Mouse (Mus musculus) forebrain, embryonic 10.5 days (tissue): ENCODE measurements around the gene Rab34. TPM values are rescaled to one million over a fixed set of nuclear protein-coding genes. Genes with fewer than 3 reads are reported as not detected.

ENCODE experiments used
- DNase-seq: peaks from one replicate; pipeline ENCODE4 v3.0.0-alpha.2; 2017; ENCODE audit warnings: low spot score; ENCODE audit errors: extremely low spot score
- H3K27ac ChIP-seq: fragments of 300-500 bp; sonication (generic); 2 replicates; pipeline ENCODE4 v1.5.1; 2016; ENCODE audit warnings: mild to moderate bottlenecking
- H3K27me3 ChIP-seq: fragments of 300-500 bp; sonication (generic); 2 replicates; pipeline ENCODE4 v1.6.1; 2016; ENCODE audit warnings: mild to moderate bottlenecking; ENCODE audit not compliant: poor library complexity, severe bottlenecking
- H3K36me3 ChIP-seq: fragments of 300-500 bp; sonication (generic); replicated peaks from 2 replicates; pipeline ENCODE4 v1.6.1; 2016; ENCODE audit warnings: mild to moderate bottlenecking, moderate library complexity
- H3K4me1 ChIP-seq: fragments of 300-500 bp; sonication (generic); 2 replicates; pipeline ENCODE4 v1.6.1; 2016
- H3K4me3 ChIP-seq: fragments of 300-500 bp; sonication (generic); 2 replicates; pipeline ENCODE4 v1.5.1; 2016; ENCODE audit warnings: mild to moderate bottlenecking, moderate library complexity
- H3K9me3 ChIP-seq: fragments of 300-500 bp; sonication (generic); 2 replicates; pipeline ENCODE4 v1.6.1; 2016; ENCODE audit warnings: mild to moderate bottlenecking, moderate library complexity
- WGBS: fragments of 180-500 bp; shearing (Covaris S2); methylation state at CpG from one replicate; pipeline ENCODE4 v1.1.7; 2016; 5-methylcytosine and 5-hydroxymethylcytosine counted together
- polyA plus RNA-seq: library from polyadenylated mRNA; unstranded; fragments of >200 nt; fragmentation: Nextera tagmentation; extraction: Ambion mirVana; gene quantifications from 2 replicates; pipeline ENCODE4 v1.2.1, GENCODE M21; 2016

Rab34 gene
- polyA plus RNA-seq, 1 experiment from 2014 or later, result 70.7 TPM

- WGBS, result 94% methylated on average over 18 of the region's 18 CpGs
- Histone ChIP-seq H3K9me3 (no peaks in the 10 kb centered on the region), H3K4me1 (peaks cover 46% of the 10 kb centered on the region), H3K36me3 (peaks cover 86% of the 10 kb centered on the region), H3K27ac (no peak overlapping the region), H3K27me3 (no peaks in the 10 kb centered on the region), H3K4me3 (peak overlapping the region; percentile 7; the same call in 1 of the 2 replicates)
- DNase-seq, result no peak
These were observed 28.1 kb upstream of the Rab34 start for GRCm38 (mm10) chr11:78160171-78160570.

GRCm38 (mm10) chr11:78160675-78161074, 27.6 kb upstream of the Rab34 start:
- Histone ChIP-seq H3K36me3 (peaks cover 81% of the 10 kb centered on the region), H3K27ac (no peak overlapping the region), H3K4me1 (peaks cover 49% of the 10 kb centered on the region), H3K9me3 (no peaks in the 10 kb centered on the region), H3K27me3 (no peaks in the 10 kb centered on the region), H3K4me3 (no peak overlapping the region; the same call in 1 of the 2 replicates)
- WGBS, result 93% methylated on average over 3 of the region's 3 CpGs
- DNase-seq, result no peak

- no peak for DNase-seq
- H3K4me3 ChIP-seq, result no peak overlapping the region
- peaks cover 54% of the 10 kb centered on the region for H3K4me1 ChIP-seq
- H3K9me3 ChIP-seq, result no peaks in the 10 kb centered on the region
- H3K27me3 ChIP-seq, result peaks cover 1% of the 10 kb centered on the region; the same call in 1 of the 2 replicates
- WGBS, result 94% methylated on average over 14 of the region's 14 CpGs
- H3K36me3 ChIP-seq, result peaks cover 76% of the 10 kb centered on the region
- H3K27ac ChIP-seq, result no peak overlapping the region
These were observed 27.1 kb upstream of the Rab34 start for GRCm38 (mm10) chr11:78161169-78161568.

GRCm38 (mm10) chr11:78161968-78162367, 26.3 kb upstream of the Rab34 start:
- WGBS, result 72% methylated on average over 4 of the region's 4 CpGs
- Histone ChIP-seq H3K4me1 (peaks cover 62% of the 10 kb centered on the region), H3K36me3 (peaks cover 68% of the 10 kb centered on the region), H3K27me3 (peaks cover 9% of the 10 kb centered on the region), H3K4me3 (peak overlapping the region; percentile 100), H3K9me3 (no peaks in the 10 kb centered on the region), H3K27ac (peak overlapping the region; percentile 99)
- DNase-seq, result no peak

- WGBS, result 79% methylated on average over 6 of the region's 6 CpGs
- Histone ChIP-seq H3K9me3 (no peaks in the 10 kb centered on the region), H3K27ac (peak overlapping the region; percentile 99), H3K36me3 (peaks cover 63% of the 10 kb centered on the region), H3K27me3 (peaks cover 14% of the 10 kb centered on the region), H3K4me3 (peak overlapping the region; percentile 100), H3K4me1 (peaks cover 63% of the 10 kb centered on the region)
- no peak for DNase-seq
These were observed 25.7 kb upstream of the Rab34 start for GRCm38 (mm10) chr11:78162504-78162903.

GRCm38 (mm10) chr11:78163045-78163444, 25.2 kb upstream of the Rab34 start:
- peaks cover 17% of the 10 kb centered on the region for H3K27me3 ChIP-seq
- peak overlapping the region; percentile 100 for H3K4me3 ChIP-seq
- WGBS, result 73% methylated on average over 2 of the region's 2 CpGs
- H3K27ac ChIP-seq, result peak overlapping the region; percentile 99
- peaks cover 58% of the 10 kb centered on the region for H3K4me1 ChIP-seq
- DNase-seq, result no peak
- no peaks in the 10 kb centered on the region for H3K9me3 ChIP-seq
- H3K36me3 ChIP-seq, result peaks cover 58% of the 10 kb centered on the region

- Histone ChIP-seq H3K4me1 (peaks cover 61% of the 10 kb centered on the region), H3K4me3 (peak overlapping the region; percentile 100), H3K27me3 (peaks cover 17% of the 10 kb centered on the region), H3K9me3 (no peaks in the 10 kb centered on the region), H3K27ac (peak overlapping the region; percentile 99), H3K36me3 (peaks cover 49% of the 10 kb centered on the region)
- WGBS, result 0% methylated on average over 22 of the region's 22 CpGs
- DNase-seq, result peak; percentile 83
These were observed 24.3 kb upstream of the Rab34 start for GRCm38 (mm10) chr11:78163681-78164603.

- under 1% methylated on average over 14 of the region's 14 CpGs for WGBS
- peak overlapping the region; percentile 100 for H3K4me3 ChIP-seq
- no peak for DNase-seq
- peaks cover 43% of the 10 kb centered on the region for H3K36me3 ChIP-seq
- peak overlapping the region; percentile 99 for H3K27ac ChIP-seq
- peaks cover 17% of the 10 kb centered on the region for H3K27me3 ChIP-seq
- H3K9me3 ChIP-seq, result no peaks in the 10 kb centered on the region
- H3K4me1 ChIP-seq, result peaks cover 60% of the 10 kb centered on the region
These were observed 23.7 kb upstream of the Rab34 start for GRCm38 (mm10) chr11:78164604-78164923.

GRCm38 (mm10) chr11:78164924-78165760, 23.1 kb upstream of the Rab34 start, which contains the start of gene Traf4:
Gene Traf4, minus strand, starts transcription at chr11:78165589.
- peak; percentile 85 for DNase-seq
- under 1% methylated on average over 78 of the region's 78 CpGs for WGBS

GRCm38 (mm10) chr11:78165761-78166109, 22.5 kb upstream of the Rab34 start:
- Histone ChIP-seq H3K27me3 (peaks cover 17% of the 10 kb centered on the region), H3K9me3 (no peaks in the 10 kb centered on the region), H3K36me3 (peaks cover 31% of the 10 kb centered on the region), H3K4me3 (peak overlapping the region; percentile 100), H3K4me1 (peaks cover 56% of the 10 kb centered on the region), H3K27ac (peak overlapping the region; percentile 99)
- DNase-seq, result no peak
- 2% methylated on average over 16 of the region's 16 CpGs for WGBS

More at GRCm38 (mm10) chr11:78164924-78165760, 23.1 kb upstream of the Rab34 start, which contains the start of gene Traf4:
- peaks cover 37% of the 10 kb centered on the region for H3K36me3 ChIP-seq
- H3K4me1 ChIP-seq, result peaks cover 56% of the 10 kb centered on the region
- no peaks in the 10 kb centered on the region for H3K9me3 ChIP-seq
- H3K27me3 ChIP-seq, result peaks cover 17% of the 10 kb centered on the region
- peak within 1 kb of the TSS; percentile 100 for H3K4me3 ChIP-seq
- peak within 1 kb of the TSS; percentile 99 for H3K27ac ChIP-seq

- Histone ChIP-seq H3K4me3 (peak overlapping the region; percentile 100), H3K36me3 (peaks cover 31% of the 10 kb centered on the region), H3K4me1 (peaks cover 54% of the 10 kb centered on the region), H3K27ac (peak overlapping the region; percentile 99), H3K9me3 (no peaks in the 10 kb centered on the region), H3K27me3 (peaks cover 17% of the 10 kb centered on the region)
- WGBS, result 37% methylated on average over 4 of the region's 4 CpGs
- DNase-seq, result no peak
These were observed 22.1 kb upstream of the Rab34 start for GRCm38 (mm10) chr11:78166161-78166560.

- WGBS, result 70% methylated on average over 6 of the region's 6 CpGs
- Histone ChIP-seq H3K27ac (peak overlapping the region; percentile 99), H3K27me3 (peaks cover 17% of the 10 kb centered on the region), H3K9me3 (no peaks in the 10 kb centered on the region), H3K4me1 (peaks cover 51% of the 10 kb centered on the region), H3K4me3 (peak overlapping the region; percentile 100; the same call in 1 of the 2 replicates), H3K36me3 (peaks cover 27% of the 10 kb centered on the region)
- DNase-seq, result no peak
These were observed 21.6 kb upstream of the Rab34 start for GRCm38 (mm10) chr11:78166640-78167039.
